Mouse (Mus musculus) frontal cortex, postnatal 36 days (tissue): ENCODE measurements around the gene Dhx32.

ENCODE experiments used
- DNase-seq, 2 experiments: peaks; one replicate each; pipeline ENCODE4 v3.0.0; 2022; ENCODE audit warnings: low spot score in 2 of 2

The Dhx32 gene

GRCm38 (mm10) chr7:133775179-133775578 lies 7.3 kb downstream of the Dhx32 start:
- DNase-seq, result no peak

- DNase-seq, result peak in 1 of 2 experiments; percentile 59
Measured at GRCm38 (mm10) chr7:133768517-133768916, 14.0 kb downstream of the Dhx32 start.

- no peak for DNase-seq
Measured at GRCm38 (mm10) chr7:133768027-133768426, 14.5 kb downstream of the Dhx32 start.

GRCm38 (mm10) chr7:133765849-133766243 lies 16.7 kb downstream of the Dhx32 start:
- peak in 1 of 2 experiments; percentile 67 for DNase-seq

- no peak for DNase-seq
Measured at GRCm38 (mm10) chr7:133765240-133765848, 17.2 kb downstream of the Dhx32 start.

- no peak for DNase-seq
Measured at GRCm38 (mm10) chr7:133764425-133764824, 18.1 kb downstream of the Dhx32 start.

GRCm38 (mm10) chr7:133762696-133763095 lies 19.8 kb downstream of the Dhx32 start:
- no peak for DNase-seq

GRCm38 (mm10) chr7:133759611-133760353 lies 22.7 kb downstream of the Dhx32 start:
- DNase-seq, result peak in 1 of 2 experiments; percentile 37

- no peak for DNase-seq
Measured at GRCm38 (mm10) chr7:133758716-133759115, 23.8 kb downstream of the Dhx32 start.

GRCm38 (mm10) chr7:133757961-133758455 lies 24.5 kb downstream of the Dhx32 start:
- DNase-seq, result no peak

- no peak for DNase-seq
Measured at GRCm38 (mm10) chr7:133751163-133751562, 31.4 kb downstream of the Dhx32 start.

- DNase-seq, result no peak
Measured at GRCm38 (mm10) chr7:133750666-133751065, 31.9 kb downstream of the Dhx32 start.

- DNase-seq, result no peak
Measured at GRCm38 (mm10) chr7:133748753-133749152, 33.8 kb downstream of the Dhx32 start.

GRCm38 (mm10) chr7:133747372-133747771 lies 35.2 kb downstream of the Dhx32 start:
- DNase-seq, result no peak

- DNase-seq, result no peak
Measured at GRCm38 (mm10) chr7:133744701-133745100, 37.8 kb downstream of the Dhx32 start.

- DNase-seq, result no peak
Measured at GRCm38 (mm10) chr7:133744209-133744608, 38.3 kb downstream of the Dhx32 start.

- no peak for DNase-seq
Measured at GRCm38 (mm10) chr7:133743611-133744010, 38.9 kb downstream of the Dhx32 start.

GRCm38 (mm10) chr7:133742530-133743325 lies 39.8 kb downstream of the Dhx32 start:
- no peak for DNase-seq

- no peak for DNase-seq
Measured at GRCm38 (mm10) chr7:133740558-133740957, 42.0 kb downstream of the Dhx32 start.

- no peak for DNase-seq
Measured at GRCm38 (mm10) chr7:133731971-133732645, 50.4 kb downstream of the Dhx32 start.

GRCm38 (mm10) chr7:133730324-133731191 lies 52.0 kb downstream of the Dhx32 start:
- no peak for DNase-seq
